Mouse (Mus musculus) brown adipose tissue, adult 24 weeks (tissue): ENCODE results near the gene Shank3. TPM values are rescaled to one million over a fixed set of nuclear protein-coding genes. Genes with fewer than 3 reads are reported as not detected.

Source experiments
- H3K27ac ChIP-seq: fragments of 200-500 bp; replicated peaks from 2 replicates; pipeline ENCODE4 v1.5.1; 2012; ENCODE audit warnings: low read depth, mild to moderate bottlenecking, low read length
- H3K4me1 ChIP-seq: fragments of 200-500 bp; 2 replicates; pipeline ENCODE4 v1.6.1; 2012; ENCODE audit warnings: low read length, mixed read lengths; ENCODE audit not compliant: control insufficient read depth, insufficient read depth, insufficient read length
- H3K4me3 ChIP-seq: fragments of 200-500 bp; 2 replicates; pipeline ENCODE4 v1.5.1; 2012; ENCODE audit warnings: low read depth, mild to moderate bottlenecking, low read length, moderate library complexity; ENCODE audit not compliant: insufficient read depth
- polyA plus RNA-seq: library from polyadenylated mRNA; stranded (reverse); fragments of >200 nt; gene quantifications from 2 replicates; pipeline ENCODE4 v1.2.4, GENCODE M21; 2012; ENCODE audit not compliant: missing spikeins, insufficient read depth, insufficient read length

Shank3 gene
- polyA plus RNA-seq, 1 experiment: 6.8 TPM

DNA sequence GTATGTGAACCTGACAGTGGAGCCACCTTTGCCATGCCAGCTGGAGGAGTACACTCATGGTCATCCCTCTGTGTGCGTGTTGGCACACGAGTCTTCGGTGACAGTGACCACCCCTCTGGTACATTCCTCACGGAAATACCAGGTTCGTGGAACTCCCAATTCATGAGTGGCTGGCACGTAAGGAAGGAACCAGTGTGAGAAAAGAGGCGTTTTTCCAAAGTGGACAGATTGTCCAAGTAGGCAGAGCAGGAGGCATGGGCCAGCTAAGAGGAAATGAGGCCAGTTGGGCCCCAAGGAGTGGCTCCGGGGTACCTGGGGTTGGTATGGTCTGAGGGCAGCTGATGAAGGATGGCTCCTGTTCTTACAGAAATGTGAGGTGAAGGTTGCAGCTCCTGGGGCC lies 26.0 kb downstream of the Shank3 start:
- no peak overlapping the region for H3K4me3 ChIP-seq
- H3K4me1 ChIP-seq: peaks cover 5% of the 10 kb centered on the region; the same call in 1 of the 2 replicates
- H3K27ac ChIP-seq: no peak overlapping the region

DNA sequence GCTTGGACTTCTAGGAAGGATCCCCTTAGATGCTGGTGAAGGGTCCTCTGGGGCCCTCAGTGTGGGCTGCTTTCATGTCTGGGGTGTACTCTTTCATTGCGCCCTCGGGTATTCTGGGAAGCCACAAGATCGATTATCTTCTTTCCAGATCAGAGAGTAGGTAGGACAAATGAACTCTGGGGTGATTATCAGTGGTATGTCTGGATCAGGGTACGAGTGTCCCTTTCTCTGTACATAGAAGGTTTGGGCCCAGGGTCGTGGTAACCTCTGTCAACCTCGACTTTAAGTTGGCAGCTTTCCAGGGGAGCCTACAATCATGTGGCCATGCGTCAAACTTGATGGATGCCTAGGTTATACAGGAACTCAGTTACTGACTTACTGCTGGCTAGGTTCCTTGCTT lies 26.5 kb downstream of the Shank3 start:
- Histone ChIP-seq H3K4me1 (peaks cover 5% of the 10 kb centered on the region; the same call in 1 of the 2 replicates), H3K4me3 (no peak overlapping the region), H3K27ac (no peak overlapping the region)

DNA sequence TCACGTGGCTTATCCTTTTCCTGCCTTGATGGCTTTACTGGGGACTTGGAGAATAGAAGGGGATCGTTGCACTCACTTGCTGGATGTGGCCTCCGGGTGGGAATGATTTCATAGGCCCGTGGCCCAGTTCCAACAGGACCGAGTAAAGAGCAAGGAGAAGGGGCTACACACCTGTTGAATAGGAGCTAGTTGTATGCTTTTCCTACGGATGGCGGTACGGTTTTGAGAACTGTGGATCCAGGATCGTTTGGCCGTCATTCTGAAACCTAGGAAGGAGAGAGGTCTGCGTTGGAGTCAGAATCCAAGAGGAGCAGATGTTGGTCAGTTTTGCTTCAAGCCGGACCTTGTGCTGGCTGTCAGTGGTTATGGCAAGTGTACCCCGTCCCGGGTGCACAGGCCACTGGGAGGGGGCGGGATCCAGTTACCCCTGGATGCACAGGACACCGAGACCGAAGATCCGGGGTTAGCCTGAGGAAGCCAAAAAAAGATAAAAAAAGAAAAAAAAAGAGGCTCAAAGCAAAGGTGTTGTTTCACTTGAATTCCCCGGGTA lies 27.4 kb downstream of the Shank3 start:
- Histone ChIP-seq H3K27ac (no peak overlapping the region), H3K4me1 (peaks cover 5% of the 10 kb centered on the region; the same call in 1 of the 2 replicates), H3K4me3 (no peak overlapping the region)

DNA sequence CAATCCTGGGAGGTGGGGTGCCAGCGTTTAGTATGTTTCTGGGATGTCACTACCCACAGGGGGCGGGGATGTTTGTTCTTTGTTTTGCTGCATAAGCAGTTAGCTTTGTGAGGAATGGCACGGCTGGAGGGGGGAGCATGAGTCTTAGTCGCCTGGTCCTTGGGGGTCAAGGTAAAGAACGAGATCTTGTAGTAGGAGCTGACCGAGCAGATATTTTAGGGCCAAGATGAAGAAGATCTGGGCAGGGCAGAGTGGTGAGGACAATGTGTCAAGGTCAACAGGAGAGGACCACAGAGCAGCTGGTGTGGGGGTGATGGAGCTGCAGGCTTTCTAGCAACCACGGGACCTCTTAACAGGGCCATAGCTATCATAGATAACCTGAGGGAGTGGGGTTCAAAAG lies 28.0 kb downstream of the Shank3 start:
- H3K27ac ChIP-seq: no peak overlapping the region
- no peak overlapping the region for H3K4me3 ChIP-seq
- H3K4me1 ChIP-seq: peaks cover 2% of the 10 kb centered on the region; the same call in 1 of the 2 replicates

DNA sequence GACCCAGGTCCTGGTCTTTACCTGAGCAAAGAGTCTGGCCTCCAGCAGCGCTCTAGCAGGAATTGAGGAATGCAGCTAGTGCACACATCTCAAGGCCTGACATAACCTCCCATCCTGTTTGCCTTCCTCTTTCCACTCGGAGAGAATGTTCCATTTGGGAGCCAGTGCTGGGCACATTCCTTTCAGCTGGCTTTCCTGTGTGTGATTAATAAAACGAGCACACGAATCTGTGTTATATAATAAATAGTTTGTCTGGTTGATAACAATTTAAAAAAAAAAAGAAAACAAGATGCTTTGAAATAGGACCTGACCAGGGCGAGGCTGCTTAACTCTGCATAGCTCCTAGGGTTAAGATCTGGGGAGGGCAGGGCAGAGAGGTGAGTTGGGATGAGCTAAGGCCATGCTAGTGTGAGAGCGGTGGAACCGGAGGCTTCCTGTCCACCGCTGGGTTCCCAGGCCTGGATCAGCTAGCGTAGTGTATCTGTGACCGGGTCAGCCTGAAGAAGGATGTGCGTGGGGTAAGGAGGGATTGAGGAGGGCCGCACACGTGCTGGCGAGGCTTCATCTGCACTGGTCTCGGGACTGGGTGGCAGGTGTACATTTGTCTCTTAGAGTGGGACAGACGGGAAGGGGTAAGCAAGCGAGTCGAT lies 28.9 kb downstream of the Shank3 start:
- Histone ChIP-seq H3K4me1 (no peaks in the 10 kb centered on the region), H3K27ac (no peak overlapping the region), H3K4me3 (no peak overlapping the region)

DNA sequence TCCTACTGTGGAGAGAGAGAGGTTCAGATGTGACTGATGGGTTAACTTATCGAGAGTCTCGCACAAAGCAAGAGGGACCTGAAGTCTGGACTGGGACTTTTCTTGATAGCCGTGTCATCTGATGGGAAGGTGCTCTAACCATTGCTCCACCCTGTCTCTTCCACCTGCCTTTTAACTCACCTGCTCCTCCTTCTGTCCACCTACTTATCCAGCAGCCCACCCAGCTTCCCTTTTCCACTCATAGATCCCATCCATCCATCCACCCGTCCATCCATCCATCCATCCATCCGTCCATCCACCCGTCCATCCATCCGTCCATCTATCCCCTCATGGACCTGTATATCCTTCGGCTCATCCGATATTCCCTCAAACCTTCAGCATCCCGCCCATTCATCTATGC lies 29.5 kb downstream of the Shank3 start:
- Histone ChIP-seq H3K4me3 (no peak overlapping the region), H3K4me1 (no peaks in the 10 kb centered on the region), H3K27ac (no peak overlapping the region)

DNA sequence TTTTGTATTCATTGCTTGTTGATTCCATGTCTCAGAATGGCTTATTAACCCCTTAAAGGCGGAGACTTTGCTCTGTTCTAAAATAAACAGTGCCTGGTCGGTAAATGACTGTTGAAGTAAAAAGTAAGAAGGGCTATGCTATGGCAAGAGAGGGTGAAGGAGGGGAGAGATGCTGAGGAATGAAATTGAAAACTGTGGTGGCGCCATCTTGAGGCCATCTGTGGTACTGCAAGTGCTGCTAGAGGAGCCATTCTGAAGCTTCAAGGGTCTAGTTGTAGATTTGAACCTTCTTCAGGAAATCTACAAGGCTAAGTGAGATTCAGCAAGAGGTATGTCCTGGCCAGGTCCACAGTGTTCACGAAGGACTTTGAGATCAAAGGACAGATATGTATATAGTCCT lies 30.9 kb downstream of the Shank3 start:
- Histone ChIP-seq H3K27ac (no peak overlapping the region), H3K4me1 (no peaks in the 10 kb centered on the region)

DNA sequence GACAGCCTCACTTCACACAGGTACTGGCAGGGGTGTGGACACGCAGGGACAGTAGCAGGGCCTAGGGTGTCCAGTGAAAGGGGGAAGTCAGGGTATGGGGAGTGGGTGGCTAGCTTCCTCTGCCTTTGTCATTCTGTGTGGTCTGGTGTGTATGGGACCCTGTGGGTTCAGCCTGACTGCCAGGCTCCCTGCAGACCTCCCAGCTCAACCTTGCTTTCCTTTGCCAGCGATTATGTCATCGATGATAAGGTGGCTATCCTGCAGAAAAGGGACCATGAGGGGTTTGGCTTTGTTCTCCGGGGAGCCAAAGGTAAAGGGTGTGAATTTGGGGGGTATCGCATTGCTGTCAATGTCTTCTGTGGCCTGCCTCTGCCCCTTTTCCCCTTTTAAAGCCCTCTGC lies 32.0 kb downstream of the Shank3 start:
- no peak overlapping the region for H3K4me3 ChIP-seq
- H3K27ac ChIP-seq: no peak overlapping the region
- H3K4me1 ChIP-seq: no peaks in the 10 kb centered on the region

More for the DNA sequence above, 30.9 kb downstream of the Shank3 start:
- H3K4me3 ChIP-seq: no peak overlapping the region

DNA sequence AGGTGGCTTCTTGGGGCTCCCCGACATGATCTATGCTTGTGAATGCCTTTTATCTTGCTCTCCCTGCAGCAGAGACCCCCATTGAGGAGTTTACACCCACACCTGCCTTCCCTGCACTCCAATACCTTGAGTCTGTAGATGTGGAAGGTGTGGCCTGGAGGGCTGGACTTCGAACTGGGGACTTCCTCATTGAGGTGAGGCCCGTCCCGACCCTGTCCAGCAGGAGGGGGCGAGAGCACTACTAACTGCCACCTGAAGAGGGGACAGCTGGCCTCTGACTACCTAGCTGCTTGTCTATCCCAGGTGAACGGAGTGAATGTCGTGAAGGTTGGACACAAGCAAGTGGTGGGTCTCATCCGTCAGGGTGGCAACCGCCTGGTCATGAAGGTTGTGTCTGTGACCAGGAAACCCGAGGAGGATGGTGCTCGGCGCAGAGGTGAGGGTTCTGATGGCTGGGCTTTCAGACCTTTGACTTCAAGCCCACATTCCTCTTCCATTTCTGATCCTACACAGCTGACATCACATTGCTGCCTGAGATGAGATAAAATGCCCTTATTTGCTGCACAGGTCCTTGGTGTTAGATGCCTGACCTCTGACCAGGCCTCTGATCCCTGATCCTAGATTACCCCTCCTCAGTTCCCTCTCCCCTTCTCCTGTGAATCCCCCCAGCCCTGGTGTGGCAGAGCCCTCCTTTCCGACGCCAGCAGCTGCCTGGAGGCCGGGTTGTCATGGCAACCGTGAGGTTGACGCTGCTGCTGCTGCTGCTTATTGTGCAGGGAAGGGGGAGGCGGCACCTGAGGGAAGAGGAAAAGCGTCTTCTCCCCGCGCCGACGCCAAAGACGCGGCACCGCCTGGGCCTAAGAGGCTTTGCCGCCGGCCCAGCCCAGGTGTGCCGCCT lies 32.9 kb downstream of the Shank3 start:
- no peaks in the 10 kb centered on the region for H3K4me1 ChIP-seq
- no peak overlapping the region for H3K27ac ChIP-seq
- H3K4me3 ChIP-seq: no peak overlapping the region

DNA sequence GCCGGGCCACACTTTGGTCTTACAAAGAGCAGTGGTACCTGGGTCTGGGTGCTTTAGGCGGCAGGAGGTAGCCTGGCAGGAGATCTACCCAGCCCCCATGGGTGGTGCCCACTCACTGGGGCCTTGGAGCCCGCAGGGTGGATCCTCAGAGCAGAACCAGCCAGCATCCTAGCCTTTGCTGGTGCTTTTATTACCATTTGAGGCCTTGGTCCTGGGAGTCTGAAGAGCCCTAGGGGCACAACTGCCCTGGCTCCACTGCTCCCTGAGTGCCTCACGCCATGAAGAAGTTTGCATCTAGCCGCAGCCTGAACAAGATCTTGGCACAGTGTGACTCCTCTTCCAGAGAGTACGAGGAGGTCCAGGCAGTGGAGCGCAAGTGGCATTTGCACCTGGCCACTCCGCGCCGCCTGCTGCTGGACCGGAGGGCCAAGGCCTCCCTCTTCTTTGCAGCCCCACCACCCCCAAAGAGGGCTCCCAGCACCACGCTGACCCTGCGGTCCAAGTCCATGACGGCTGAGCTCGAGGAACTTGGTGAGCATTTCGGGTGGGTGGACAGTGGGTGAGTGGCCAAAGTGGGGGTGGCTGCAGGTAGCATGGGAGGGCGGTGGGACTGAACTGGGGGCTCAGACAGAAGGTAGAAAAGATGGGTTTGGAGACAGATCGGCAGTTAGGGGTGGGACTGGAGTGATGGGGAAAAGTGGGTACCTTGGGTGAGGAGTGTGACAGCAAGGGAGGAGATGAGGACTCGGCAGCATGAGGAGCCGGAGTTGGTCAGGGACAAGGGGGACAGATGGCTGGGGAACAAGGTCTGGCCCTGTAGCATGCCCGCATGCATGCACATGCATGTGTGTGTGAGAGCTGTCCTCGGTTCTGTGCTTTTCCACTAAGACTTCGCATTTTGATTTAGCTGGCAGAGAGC lies 33.8 kb downstream of the Shank3 start:
- Histone ChIP-seq H3K4me3 (no peak overlapping the region), H3K4me1 (no peaks in the 10 kb centered on the region), H3K27ac (no peak overlapping the region)

DNA sequence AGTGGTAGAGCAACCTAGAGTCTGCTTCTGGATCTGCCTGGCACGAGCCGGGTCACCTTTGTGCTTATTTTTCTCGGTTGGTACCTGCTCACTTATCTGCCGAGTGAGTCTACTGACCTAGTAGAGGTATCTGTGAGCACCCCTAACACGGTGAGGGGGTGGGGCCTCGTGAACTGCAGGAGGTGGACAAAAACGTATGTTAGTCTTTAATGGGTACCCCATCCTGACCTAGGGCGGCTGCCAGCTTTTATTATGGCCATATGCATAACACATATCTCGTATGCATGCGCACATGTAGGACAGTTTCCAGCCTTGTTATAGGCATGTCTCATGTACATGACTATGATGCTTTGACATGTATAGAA lies 34.4 kb downstream of the Shank3 start:
- Histone ChIP-seq H3K4me1 (no peaks in the 10 kb centered on the region), H3K27ac (no peak overlapping the region), H3K4me3 (no peak overlapping the region)

DNA sequence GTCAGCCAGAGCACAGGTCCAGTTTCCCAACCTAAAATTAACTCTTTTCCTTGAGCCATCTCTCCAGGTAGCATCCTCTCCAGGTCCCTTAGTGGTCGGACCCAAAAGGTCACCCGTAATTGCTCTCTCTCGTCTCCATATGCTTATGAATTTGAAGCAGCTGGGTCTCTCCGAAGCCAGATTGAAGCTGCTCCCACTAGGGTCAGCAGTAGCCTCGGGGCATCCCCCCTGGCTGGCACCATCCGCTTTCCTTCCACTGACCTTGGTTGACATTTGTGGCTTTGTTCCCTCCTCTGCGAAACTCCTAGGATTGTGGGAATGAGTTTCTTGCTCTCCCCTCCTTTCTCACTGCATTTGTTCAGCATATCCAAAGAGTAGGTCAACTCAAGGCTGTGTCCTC lies 44.7 kb downstream of the Shank3 start:
- H3K4me3 ChIP-seq: no peak overlapping the region
- no peak overlapping the region for H3K27ac ChIP-seq
- H3K4me1 ChIP-seq: no peaks in the 10 kb centered on the region

DNA sequence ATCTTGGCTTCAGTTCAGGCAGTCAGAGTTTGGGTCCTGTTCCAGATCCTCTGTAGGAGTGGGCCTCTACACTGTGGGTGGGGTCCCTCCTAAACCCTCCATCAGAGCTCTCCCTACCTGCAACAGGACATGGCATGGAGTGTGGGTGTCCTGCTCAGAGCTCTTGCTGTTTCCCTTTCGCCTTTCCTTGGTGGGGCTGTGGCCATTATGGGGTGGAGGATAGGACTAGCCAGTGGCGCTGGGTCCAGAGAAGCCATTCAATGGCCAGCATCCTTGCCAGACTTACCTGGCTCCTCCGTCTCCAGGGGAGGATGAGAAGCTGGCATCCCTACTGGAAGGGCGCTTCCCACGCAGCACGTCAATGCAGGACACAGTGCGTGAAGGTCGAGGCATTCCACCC lies 47.9 kb downstream of the Shank3 start:
- H3K4me1 ChIP-seq: peaks cover 6% of the 10 kb centered on the region; the same call in 1 of the 2 replicates
- H3K4me3 ChIP-seq: no peak overlapping the region
- H3K27ac ChIP-seq: no peak overlapping the region

DNA sequence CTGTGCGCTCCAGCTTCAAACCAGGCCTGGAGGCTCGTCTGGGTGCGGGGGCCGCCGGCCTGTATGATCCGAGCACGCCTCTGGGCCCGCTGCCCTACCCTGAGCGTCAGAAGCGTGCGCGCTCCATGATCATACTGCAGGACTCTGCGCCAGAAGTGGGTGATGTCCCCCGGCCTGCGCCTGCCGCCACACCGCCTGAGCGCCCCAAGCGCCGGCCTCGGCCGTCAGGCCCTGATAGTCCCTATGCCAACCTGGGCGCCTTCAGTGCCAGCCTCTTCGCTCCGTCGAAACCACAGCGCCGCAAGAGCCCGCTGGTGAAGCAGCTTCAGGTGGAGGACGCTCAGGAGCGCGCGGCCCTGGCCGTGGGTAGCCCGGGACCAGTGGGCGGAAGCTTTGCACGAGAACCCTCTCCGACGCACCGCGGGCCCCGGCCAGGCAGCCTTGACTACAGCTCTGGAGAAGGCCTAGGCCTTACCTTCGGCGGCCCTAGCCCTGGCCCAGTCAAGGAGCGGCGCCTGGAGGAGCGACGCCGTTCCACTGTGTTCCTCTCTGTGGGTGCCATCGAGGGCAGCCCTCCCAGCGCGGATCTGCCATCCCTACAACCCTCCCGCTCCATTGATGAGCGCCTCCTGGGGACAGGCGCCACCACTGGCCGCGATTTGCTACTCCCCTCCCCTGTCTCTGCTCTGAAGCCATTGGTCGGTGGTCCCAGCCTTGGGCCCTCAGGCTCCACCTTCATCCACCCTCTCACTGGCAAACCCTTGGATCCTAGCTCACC lies 48.6 kb downstream of the Shank3 start:
- Histone ChIP-seq H3K4me3 (no peak overlapping the region), H3K27ac (no peak overlapping the region), H3K4me1 (peaks cover 6% of the 10 kb centered on the region; the same call in 1 of the 2 replicates)
